Mouse (Mus musculus) erythroblast, adult 5-6 weeks (primary cell): ENCODE measurements around the gene Dhrs7c. TPM values are rescaled to one million over a fixed set of nuclear protein-coding genes. Genes with fewer than 3 reads are reported as not detected.

Source experiments
- ATAC-seq: replicated peaks from 2 replicates; pipeline ENCODE4 v1.8.0; 2016; ENCODE audit warnings: moderate number of reproducible peaks, mild to moderate bottlenecking, moderate TSS enrichment, inconsistent platforms; ENCODE audit not compliant: poor library complexity, low FRiP score, severe bottlenecking
- total RNA-seq, 2 experiments: library from RNA; stranded (forward) in 1 of 2; stranded (reverse) in 1 of 2; fragments of 150-400 nt in 1 of 2; fragments of 200-764, 138-1000 nt in 1 of 2; gene quantifications; 2 replicates each; pipeline versions ENCODE4 v1.2.3 to v1.2.4; 2015 to 2017; ENCODE audit warnings: low replicate concordance in 2 of 2

The Dhrs7c gene
- total RNA-seq (2015; ENCODE audit: low replicate concordance) = not detected in 2 replicates
- not detected in 2 replicates for total RNA-seq (2017; ENCODE audit: low replicate concordance)

GRCm38 (mm10) chr11:67797931-67798330 lies at the start of gene Dhrs7c:
Gene Dhrs7c, plus strand, starts transcription at chr11:67798187.
- ATAC-seq = no peak

GRCm38 (mm10) chr11:67756287-67756686 lies 41.7 kb upstream of the Dhrs7c start:
- no peak for ATAC-seq

GRCm38 (mm10) chr11:67757373-67758167 lies 40.4 kb upstream of the Dhrs7c start:
- no peak for ATAC-seq

GRCm38 (mm10) chr11:67771053-67771452 lies 26.9 kb upstream of the Dhrs7c start, which contains the start of gene Glp2r:
Gene Glp2r, minus strand, starts transcription at chr11:67771153.
- no peak for ATAC-seq

- no peak for ATAC-seq
Observed at GRCm38 (mm10) chr11:67771691-67772090, 26.3 kb upstream of the Dhrs7c start.

- ATAC-seq = no peak
Observed at GRCm38 (mm10) chr11:67772577-67772976, 25.4 kb upstream of the Dhrs7c start.

GRCm38 (mm10) chr11:67774379-67774778 lies 23.6 kb upstream of the Dhrs7c start, which contains the start of gene Gsg1l2:
Gene Gsg1l2, plus strand, starts transcription at chr11:67774608.
- ATAC-seq = no peak

GRCm38 (mm10) chr11:67790182-67790581 lies 7.8 kb upstream of the Dhrs7c start:
- no peak for ATAC-seq

- no peak for ATAC-seq
Observed at GRCm38 (mm10) chr11:67800130-67800723, 2.2 kb downstream of the Dhrs7c start.

- ATAC-seq = no peak
Observed at GRCm38 (mm10) chr11:67801169-67801568, 3.2 kb downstream of the Dhrs7c start.

GRCm38 (mm10) chr11:67805538-67805937 lies 7.6 kb downstream of the Dhrs7c start:
- ATAC-seq = no peak

- no peak for ATAC-seq
Observed at GRCm38 (mm10) chr11:67806832-67807597, 9.0 kb downstream of the Dhrs7c start.

- ATAC-seq = no peak
Observed at GRCm38 (mm10) chr11:67808051-67808450, 10.1 kb downstream of the Dhrs7c start.

- ATAC-seq = no peak
Observed at GRCm38 (mm10) chr11:67811535-67811934, 13.5 kb downstream of the Dhrs7c start.

- no peak for ATAC-seq
Observed at GRCm38 (mm10) chr11:67819604-67820003, 21.6 kb downstream of the Dhrs7c start.

GRCm38 (mm10) chr11:67820221-67820620 lies 22.2 kb downstream of the Dhrs7c start:
- ATAC-seq = no peak

GRCm38 (mm10) chr11:67821560-67821959 lies 23.6 kb downstream of the Dhrs7c start:
- no peak for ATAC-seq

GRCm38 (mm10) chr11:67828360-67829059 lies 30.5 kb downstream of the Dhrs7c start:
- no peak for ATAC-seq

- ATAC-seq = no peak
Observed at GRCm38 (mm10) chr11:67829530-67829929, 31.5 kb downstream of the Dhrs7c start.

- no peak for ATAC-seq
Observed at GRCm38 (mm10) chr11:67831820-67832219, 33.8 kb downstream of the Dhrs7c start.
